Mouse (Mus musculus): ENCODE data around the gene Kalrn.

Kalrn gene

GRCm38 (mm10) chr16:33928788-33929462 is 644.4 kb downstream of the Kalrn start:
- no peak for DNase-seq

- DNase-seq: no peak
These were observed 646.0 kb downstream of the Kalrn start for GRCm38 (mm10) chr16:33927263-33927824.

- no peak for DNase-seq
These were observed 649.6 kb downstream of the Kalrn start for GRCm38 (mm10) chr16:33923758-33924157.

- no peak for DNase-seq
These were observed 650.4 kb downstream of the Kalrn start for GRCm38 (mm10) chr16:33923001-33923316.

GRCm38 (mm10) chr16:33922111-33923000 is 651.0 kb downstream of the Kalrn start:
- DNase-seq: no peak

GRCm38 (mm10) chr16:33921514-33921913 is 651.8 kb downstream of the Kalrn start:
- no peak for DNase-seq

All from cerebellum, adult 8-10 months (tissue).